Mouse (Mus musculus): Measurements from ENCODE around the gene C530008M17Rik. TPM values are rescaled to one million over a fixed set of nuclear protein-coding genes. Genes with fewer than 3 reads are reported as not detected.

C530008M17Rik gene
- polyA plus RNA-seq, 1 experiment: 0.31 TPM

GRCm38 (mm10) chr5:76702646-76703045 is 46.3 kb downstream of the C530008M17Rik start:
- WGBS: 41% methylated on average over 12 of the region's 12 CpGs
- no peaks in the 10 kb centered on the region for H3K27me3 ChIP-seq (replicated peaks; ENCODE audit: control insufficient read depth, insufficient read depth, low read length)
- no peak overlapping the region for H3K27ac ChIP-seq (ENCODE audit: insufficient read depth, low read depth, low read length)
- no peaks in the 10 kb centered on the region for H3K36me3 ChIP-seq (ENCODE audit: control insufficient read depth, insufficient read depth, low read length)
- DNase-seq: no peak
- no peak overlapping the region for H3K4me3 ChIP-seq (ENCODE audit: insufficient read depth, low read depth, low read length)
- H3K4me1 ChIP-seq (ENCODE audit: control insufficient read depth, insufficient read depth, low read length): no peaks in the 10 kb centered on the region
- TF ChIP-seq CTCF (conservative IDR thresholded peaks at IDR 0.05; ENCODE audit: insufficient read depth, insufficient read length, low read depth, low read length): no peak
- TF ChIP-seq POLR2A (IDR thresholded peaks at IDR 0.05; ENCODE audit: low read depth, low read length): no peak

- 75% methylated on average over 11 of the region's 11 CpGs for WGBS
- no peak for TF ChIP-seq POLR2A (IDR thresholded peaks at IDR 0.05; ENCODE audit: low read depth, low read length)
- H3K27me3 ChIP-seq (replicated peaks; ENCODE audit: control insufficient read depth, insufficient read depth, low read length): no peaks in the 10 kb centered on the region
These were observed 49.2 kb downstream of the C530008M17Rik start for GRCm38 (mm10) chr5:76705307-76706173.

GRCm38 (mm10) chr5:76707072-76707471 is 50.8 kb downstream of the C530008M17Rik start:
- Histone ChIP-seq H3K27me3 (replicated peaks; ENCODE audit: control insufficient read depth, insufficient read depth, low read length) (no peaks in the 10 kb centered on the region), H3K4me1 (ENCODE audit: control insufficient read depth, insufficient read depth, low read length) (no peaks in the 10 kb centered on the region)
- 83% methylated on average over 3 of the region's 3 CpGs for whole genome bisulfite sequencing

More at GRCm38 (mm10) chr5:76705307-76706173, 49.2 kb downstream of the C530008M17Rik start:
- Histone ChIP-seq H3K36me3 (ENCODE audit: control insufficient read depth, insufficient read depth, low read length) (no peaks in the 10 kb centered on the region), H3K4me3 (ENCODE audit: insufficient read depth, low read depth, low read length) (no peak overlapping the region), H3K4me1 (ENCODE audit: control insufficient read depth, insufficient read depth, low read length) (no peaks in the 10 kb centered on the region), H3K27ac (ENCODE audit: insufficient read depth, low read depth, low read length) (no peak overlapping the region)
- no peak for DNase-seq

GRCm38 (mm10) chr5:76708004-76708403 is 51.7 kb downstream of the C530008M17Rik start:
- Histone ChIP-seq H3K36me3 (ENCODE audit: control insufficient read depth, insufficient read depth, low read length) (no peaks in the 10 kb centered on the region), H3K4me3 (ENCODE audit: insufficient read depth, low read depth, low read length) (no peak overlapping the region), H3K4me1 (ENCODE audit: control insufficient read depth, insufficient read depth, low read length) (no peaks in the 10 kb centered on the region), H3K27ac (ENCODE audit: insufficient read depth, low read depth, low read length) (no peak overlapping the region), H3K27me3 (replicated peaks; ENCODE audit: control insufficient read depth, insufficient read depth, low read length) (no peaks in the 10 kb centered on the region)
- no peak for TF ChIP-seq CTCF (conservative IDR thresholded peaks at IDR 0.05; ENCODE audit: insufficient read depth, insufficient read length, low read depth, low read length)
- TF ChIP-seq POLR2A (IDR thresholded peaks at IDR 0.05; ENCODE audit: low read depth, low read length): no peak
- no peak for DNase-seq
- WGBS: 47% methylated on average over 15 of the region's 15 CpGs

More at GRCm38 (mm10) chr5:76707072-76707471, 50.8 kb downstream of the C530008M17Rik start:
- H3K36me3 ChIP-seq (ENCODE audit: control insufficient read depth, insufficient read depth, low read length): no peaks in the 10 kb centered on the region
- H3K4me3 ChIP-seq (ENCODE audit: insufficient read depth, low read depth, low read length): no peak overlapping the region
- no peak for DNase-seq
- H3K27ac ChIP-seq (ENCODE audit: insufficient read depth, low read depth, low read length): no peak overlapping the region
- TF ChIP-seq POLR2A (IDR thresholded peaks at IDR 0.05; ENCODE audit: low read depth, low read length) (no peak), CTCF (conservative IDR thresholded peaks at IDR 0.05; ENCODE audit: insufficient read depth, insufficient read length, low read depth, low read length) (no peak)

GRCm38 (mm10) chr5:76713743-76714142 is 57.4 kb downstream of the C530008M17Rik start:
- DNase-seq: no peak
- TF ChIP-seq POLR2A (IDR thresholded peaks at IDR 0.05; ENCODE audit: low read depth, low read length) (no peak), CTCF (conservative IDR thresholded peaks at IDR 0.05; ENCODE audit: insufficient read depth, insufficient read length, low read depth, low read length) (no peak)
- 32% methylated on average over 7 of the region's 7 CpGs for WGBS
- no peaks in the 10 kb centered on the region for H3K27me3 ChIP-seq (replicated peaks; ENCODE audit: control insufficient read depth, insufficient read depth, low read length)
- H3K4me1 ChIP-seq (ENCODE audit: control insufficient read depth, insufficient read depth, low read length): no peaks in the 10 kb centered on the region
- no peak overlapping the region for H3K4me3 ChIP-seq (ENCODE audit: insufficient read depth, low read depth, low read length)
- no peaks in the 10 kb centered on the region for H3K36me3 ChIP-seq (ENCODE audit: control insufficient read depth, insufficient read depth, low read length)
- no peak overlapping the region for H3K27ac ChIP-seq (ENCODE audit: insufficient read depth, low read depth, low read length)

- H3K36me3 ChIP-seq (ENCODE audit: control insufficient read depth, insufficient read depth, low read length): no peaks in the 10 kb centered on the region
- H3K4me3 ChIP-seq (ENCODE audit: insufficient read depth, low read depth, low read length): no peak overlapping the region
- TF ChIP-seq POLR2A (IDR thresholded peaks at IDR 0.05; ENCODE audit: low read depth, low read length) (no peak), CTCF (conservative IDR thresholded peaks at IDR 0.05; ENCODE audit: insufficient read depth, insufficient read length, low read depth, low read length) (no peak)
- H3K27ac ChIP-seq (ENCODE audit: insufficient read depth, low read depth, low read length): no peak overlapping the region
- H3K27me3 ChIP-seq (replicated peaks; ENCODE audit: control insufficient read depth, insufficient read depth, low read length): no peaks in the 10 kb centered on the region
- 71% methylated on average over 3 of the region's 3 CpGs for WGBS
- DNase-seq: no peak
- no peaks in the 10 kb centered on the region for H3K4me1 ChIP-seq (ENCODE audit: control insufficient read depth, insufficient read depth, low read length)
These were observed 63.6 kb downstream of the C530008M17Rik start for GRCm38 (mm10) chr5:76719954-76720353.

GRCm38 (mm10) chr5:76724878-76725277 is 68.6 kb downstream of the C530008M17Rik start:
- TF ChIP-seq CTCF (conservative IDR thresholded peaks at IDR 0.05; ENCODE audit: insufficient read depth, insufficient read length, low read depth, low read length): no peak
- no peak for TF ChIP-seq POLR2A (IDR thresholded peaks at IDR 0.05; ENCODE audit: low read depth, low read length)
- Histone ChIP-seq H3K27ac (ENCODE audit: insufficient read depth, low read depth, low read length) (no peak overlapping the region), H3K4me1 (ENCODE audit: control insufficient read depth, insufficient read depth, low read length) (no peaks in the 10 kb centered on the region), H3K4me3 (ENCODE audit: insufficient read depth, low read depth, low read length) (no peak overlapping the region), H3K27me3 (replicated peaks; ENCODE audit: control insufficient read depth, insufficient read depth, low read length) (no peaks in the 10 kb centered on the region), H3K36me3 (ENCODE audit: control insufficient read depth, insufficient read depth, low read length) (no peaks in the 10 kb centered on the region)
- DNase-seq: no peak
- WGBS: 100% methylated on average over 2 of the region's 2 CpGs
